Mouse (Mus musculus): Measurements from ENCODE around the gene 4930544D05Rik. TPM values are rescaled to one million over a fixed set of nuclear protein-coding genes. Genes with fewer than 3 reads are reported as not detected.
A peak's percentile ranks its signal among the peaks of the same experiment; 100 is the strongest.

The 4930544D05Rik gene
- polyA plus RNA-seq, 1 experiment from 2014 or later: not detected

DNA sequence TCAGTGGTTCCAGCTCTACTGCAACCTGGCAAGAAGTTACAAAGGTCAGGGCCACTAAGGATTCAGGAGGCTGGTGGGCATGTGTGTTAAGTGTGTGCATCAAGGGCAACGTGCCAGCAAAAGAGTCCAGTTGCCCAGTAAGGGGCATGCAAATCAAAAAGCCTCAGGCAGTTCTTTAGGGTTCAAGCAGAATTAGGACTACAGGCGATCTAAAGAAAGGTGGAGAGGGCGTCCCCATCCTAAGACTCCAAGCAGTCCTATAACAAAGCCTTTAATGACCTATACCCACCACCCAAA is 30.6 kb downstream of the 4930544D05Rik start:
- Histone ChIP-seq H3K4me2 (replicated peaks) (peak overlapping the region; percentile 84), H3K4me1 (peaks cover 39% of the 10 kb centered on the region), H3K9ac (replicated peaks) (peak overlapping the region; percentile 86), H3K27ac (replicated peaks) (peak overlapping the region; percentile 88), H3K36me3 (peaks cover 47% of the 10 kb centered on the region), H3K27me3 (no peaks in the 10 kb centered on the region), H3K4me3 (peak overlapping the region; percentile 68), H3K9me3 (no peaks in the 10 kb centered on the region)
- 0 out of 2 replicates have a peak, but pooled peaks have one; percentile 4 for ATAC-seq (ENCODE audit: low FRiP score, low read depth)
- WGBS: 27% methylated on average over 3 of the region's 3 CpGs

DNA sequence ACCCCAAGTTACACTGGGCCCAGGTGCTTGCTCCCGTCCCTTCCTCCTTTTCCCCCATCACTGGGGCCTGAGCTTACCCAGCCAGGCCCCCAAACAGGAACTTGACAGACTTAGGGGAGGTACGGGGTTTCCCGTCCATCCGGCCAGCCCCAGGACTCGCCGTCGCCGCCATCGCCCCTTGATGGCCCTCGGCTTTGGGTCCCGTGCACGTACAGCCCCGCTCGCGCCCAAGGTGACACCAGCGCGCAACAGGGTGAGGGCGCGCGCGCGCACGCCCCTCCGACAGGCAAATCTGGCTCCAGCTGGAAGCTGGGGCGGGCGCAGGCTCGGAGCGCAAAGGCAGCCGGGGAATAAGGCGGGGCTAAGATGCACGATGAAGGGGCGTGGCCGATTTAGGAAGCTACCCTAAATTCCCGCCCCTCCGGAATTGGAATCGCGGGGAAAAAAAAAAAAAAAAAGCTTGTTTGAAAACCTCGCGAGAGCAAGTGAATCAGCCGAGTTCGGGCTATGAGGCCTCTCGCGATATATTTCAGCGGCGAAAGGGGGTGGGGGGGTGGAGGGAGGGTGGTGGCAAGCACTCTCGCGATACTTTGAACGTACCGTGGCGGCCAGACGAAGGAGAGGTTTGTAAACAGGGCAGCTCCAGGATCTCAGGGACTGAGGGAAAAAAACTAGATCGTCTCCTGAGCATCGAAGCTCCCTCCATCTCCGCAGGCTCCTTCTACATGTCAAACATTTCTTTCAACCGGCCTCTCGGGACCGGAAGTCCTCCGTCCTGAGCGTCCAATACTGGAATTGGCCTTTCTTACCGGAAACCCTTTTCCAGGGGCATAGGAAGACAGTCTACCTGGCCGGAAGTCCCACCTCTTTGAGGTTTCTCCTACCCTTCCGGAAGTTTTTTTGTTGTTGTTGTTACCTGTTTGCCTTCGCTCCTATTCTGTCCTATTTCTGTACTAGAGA is 31.3 kb downstream of the 4930544D05Rik start, which contains the start of the genes Rnf167 and Slc25a11:
TSS of gene Rnf167 (plus strand) at position 545 of the 960 bp plus-strand sequence.
TSS of gene Slc25a11 (minus strand) at position 789 of the 960 bp plus-strand sequence.
- peaks cover 55% of the 10 kb centered on the region for H3K36me3 ChIP-seq
- WGBS: under 1% methylated on average over 61 of the region's 63 CpGs
- peak within 1 kb of the TSS; percentile 86 for H3K9ac ChIP-seq (replicated peaks)
- H3K9me3 ChIP-seq: no peaks in the 10 kb centered on the region
- ATAC-seq (ENCODE audit: low FRiP score, low read depth): peak; percentile 87
- H3K27me3 ChIP-seq: no peaks in the 10 kb centered on the region
- peaks cover 41% of the 10 kb centered on the region for H3K4me1 ChIP-seq
- H3K4me3 ChIP-seq: peak within 1 kb of the TSS; percentile 68
- peak within 1 kb of the TSS; percentile 92 for H3K27ac ChIP-seq (replicated peaks)
- H3K4me2 ChIP-seq (replicated peaks): peak within 1 kb of the TSS; percentile 85

DNA sequence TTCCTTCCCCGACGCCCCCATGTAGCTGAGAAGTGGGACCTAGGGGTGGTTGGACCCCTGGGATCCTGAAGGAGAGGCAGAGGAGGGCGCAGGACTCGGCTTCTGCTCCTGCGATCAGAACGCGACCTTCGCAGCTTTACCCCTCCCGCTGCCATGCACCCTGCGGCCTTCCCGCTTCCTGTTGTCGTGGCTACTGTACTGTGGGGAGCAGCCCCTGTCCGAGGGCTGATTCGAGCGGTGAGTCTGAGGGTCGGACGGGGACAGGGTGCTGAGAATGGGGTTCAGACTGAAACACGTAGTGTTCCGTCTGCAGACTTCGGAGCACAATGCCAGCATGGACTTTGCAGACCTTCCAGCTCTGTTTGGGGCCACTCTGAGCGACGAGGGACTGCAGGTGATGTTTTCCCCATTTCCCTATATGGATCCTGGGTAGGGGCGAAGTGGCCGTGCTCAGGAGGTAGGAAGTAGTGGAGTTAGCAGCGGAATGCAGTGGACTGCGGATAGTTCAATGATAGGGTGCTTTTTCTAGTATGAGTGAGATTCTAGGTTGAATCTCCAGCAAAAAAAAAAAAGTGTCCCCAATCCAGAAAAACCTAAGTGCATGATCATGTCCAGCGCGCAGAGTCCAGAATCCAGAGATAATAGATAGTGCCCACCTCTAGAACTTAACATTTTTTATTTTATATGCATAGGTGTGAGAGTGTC is 32.2 kb downstream of the 4930544D05Rik start:
- Histone ChIP-seq H3K9me3 (no peaks in the 10 kb centered on the region), H3K4me3 (peak overlapping the region; percentile 68), H3K9ac (replicated peaks) (peak overlapping the region; percentile 76), H3K4me1 (peaks cover 50% of the 10 kb centered on the region), H3K27ac (replicated peaks) (peak overlapping the region; percentile 92), H3K27me3 (no peaks in the 10 kb centered on the region), H3K36me3 (peaks cover 63% of the 10 kb centered on the region), H3K4me2 (replicated peaks) (peak overlapping the region; percentile 85)
- ATAC-seq (ENCODE audit: low FRiP score, low read depth): peak; percentile 17
- WGBS: 4% methylated on average over 28 of the region's 28 CpGs

DNA sequence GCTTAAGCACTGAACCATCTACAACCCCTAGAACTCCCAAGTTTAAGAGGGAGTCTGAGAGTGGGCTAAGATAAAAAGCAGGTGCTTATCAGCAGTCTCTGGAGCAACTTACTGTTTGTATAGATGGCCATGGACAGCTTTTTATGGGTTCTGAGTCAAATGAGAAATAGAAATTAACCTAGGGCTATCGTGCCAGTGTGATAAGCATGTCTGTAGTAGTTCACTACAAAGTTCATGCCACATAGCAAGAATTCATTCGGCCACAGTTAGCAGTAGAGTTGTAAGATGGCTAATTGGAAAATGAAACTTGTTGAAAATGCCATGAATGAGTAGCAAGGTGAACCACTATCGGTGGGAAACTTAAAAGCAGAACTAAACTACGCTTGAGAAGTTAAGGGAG is 32.9 kb downstream of the 4930544D05Rik start:
- Histone ChIP-seq H3K4me1 (peaks cover 54% of the 10 kb centered on the region), H3K9me3 (no peaks in the 10 kb centered on the region), H3K4me2 (replicated peaks) (peak overlapping the region; percentile 85), H3K9ac (replicated peaks) (peak overlapping the region; percentile 76; the same call in 1 of the 2 replicates), H3K27me3 (no peaks in the 10 kb centered on the region), H3K27ac (replicated peaks) (no peak overlapping the region), H3K36me3 (peaks cover 60% of the 10 kb centered on the region), H3K4me3 (peak overlapping the region; percentile 68)
- ATAC-seq (ENCODE audit: low FRiP score, low read depth): no peak
- WGBS: 90% methylated on average over 4 of the region's 4 CpGs

DNA sequence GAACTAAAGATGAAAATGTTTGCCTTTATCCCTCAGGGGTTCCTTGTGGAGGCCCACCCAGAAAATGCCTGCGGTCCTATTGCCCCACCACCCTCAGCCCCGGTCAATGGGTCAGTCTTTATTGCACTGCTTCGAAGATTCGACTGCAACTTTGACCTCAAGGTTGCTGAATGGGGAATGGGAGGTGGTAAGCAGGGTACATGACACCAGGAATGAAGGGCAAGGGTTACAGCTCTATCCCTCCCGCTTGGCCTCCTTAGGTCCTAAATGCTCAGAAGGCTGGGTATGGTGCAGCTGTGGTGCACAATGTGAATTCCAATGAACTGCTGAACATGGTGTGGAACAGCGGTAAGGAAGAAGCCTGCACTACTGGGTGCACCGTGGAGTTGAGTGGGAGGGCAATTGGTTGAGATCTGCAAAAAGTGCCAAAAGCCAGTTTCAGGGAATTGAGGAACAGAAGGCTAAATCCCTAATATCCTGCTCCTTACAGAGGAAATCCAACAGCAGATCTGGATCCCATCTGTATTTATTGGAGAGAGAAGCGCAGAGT is 33.6 kb downstream of the 4930544D05Rik start:
- no peak for ATAC-seq (ENCODE audit: low FRiP score, low read depth)
- Histone ChIP-seq H3K36me3 (peaks cover 56% of the 10 kb centered on the region), H3K27me3 (no peaks in the 10 kb centered on the region), H3K9ac (replicated peaks) (no peak overlapping the region), H3K4me2 (replicated peaks) (no peak overlapping the region), H3K4me1 (peaks cover 54% of the 10 kb centered on the region), H3K27ac (replicated peaks) (no peak overlapping the region), H3K4me3 (no peak overlapping the region; the same call in 1 of the 2 replicates), H3K9me3 (no peaks in the 10 kb centered on the region)
- WGBS: 90% methylated on average over 8 of the region's 8 CpGs

DNA sequence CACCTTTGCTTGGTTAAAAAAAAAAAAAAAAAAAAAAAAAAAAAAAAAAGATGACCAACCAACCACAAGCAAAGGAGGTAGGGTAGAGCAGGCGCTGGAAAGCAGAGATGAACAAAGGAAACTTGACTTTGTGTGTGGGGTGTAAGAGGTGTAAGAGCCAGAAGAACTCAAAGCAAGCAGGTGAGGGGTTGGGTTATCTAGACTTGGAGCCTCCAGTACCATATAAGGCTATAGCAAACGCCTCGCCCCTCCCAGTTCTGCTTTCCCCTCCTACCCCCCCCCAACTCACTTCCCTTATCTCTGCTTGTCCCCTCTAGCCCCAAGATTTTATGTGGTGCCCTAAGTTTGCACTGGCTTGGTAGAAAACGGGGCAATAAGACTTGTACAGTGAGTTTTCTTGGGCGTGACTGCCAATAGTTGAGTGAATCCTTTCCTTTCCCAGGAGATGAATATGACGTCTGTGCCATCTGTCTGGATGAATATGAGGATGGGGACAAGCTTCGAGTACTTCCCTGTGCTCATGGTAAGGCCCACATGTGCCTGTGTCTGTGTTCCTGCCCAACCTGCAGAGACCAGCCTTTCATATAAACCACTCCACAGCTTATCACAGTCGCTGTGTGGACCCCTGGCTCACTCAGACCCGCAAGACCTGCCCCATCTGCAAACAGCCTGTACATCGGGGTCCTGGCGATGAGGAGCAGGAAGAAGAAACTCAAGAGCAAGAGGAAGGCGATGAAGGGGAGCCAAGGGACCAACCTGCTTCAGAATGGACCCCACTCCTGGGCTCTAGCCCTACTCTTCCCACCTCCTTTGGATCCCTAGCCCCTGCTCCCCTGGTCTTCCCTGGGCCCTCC is 34.9 kb downstream of the 4930544D05Rik start:
- H3K4me3 ChIP-seq: no peak overlapping the region; the same call in 1 of the 2 replicates
- no peak overlapping the region for H3K4me2 ChIP-seq (replicated peaks)
- ATAC-seq (ENCODE audit: low FRiP score, low read depth): no peak
- H3K4me1 ChIP-seq: peaks cover 49% of the 10 kb centered on the region
- no peaks in the 10 kb centered on the region for H3K27me3 ChIP-seq
- H3K9ac ChIP-seq (replicated peaks): no peak overlapping the region; the same call in 1 of the 2 replicates
- H3K36me3 ChIP-seq: peaks cover 43% of the 10 kb centered on the region
- no peak overlapping the region for H3K27ac ChIP-seq (replicated peaks)
- no peaks in the 10 kb centered on the region for H3K9me3 ChIP-seq
- 87% methylated on average over 12 of the region's 12 CpGs for WGBS

DNA sequence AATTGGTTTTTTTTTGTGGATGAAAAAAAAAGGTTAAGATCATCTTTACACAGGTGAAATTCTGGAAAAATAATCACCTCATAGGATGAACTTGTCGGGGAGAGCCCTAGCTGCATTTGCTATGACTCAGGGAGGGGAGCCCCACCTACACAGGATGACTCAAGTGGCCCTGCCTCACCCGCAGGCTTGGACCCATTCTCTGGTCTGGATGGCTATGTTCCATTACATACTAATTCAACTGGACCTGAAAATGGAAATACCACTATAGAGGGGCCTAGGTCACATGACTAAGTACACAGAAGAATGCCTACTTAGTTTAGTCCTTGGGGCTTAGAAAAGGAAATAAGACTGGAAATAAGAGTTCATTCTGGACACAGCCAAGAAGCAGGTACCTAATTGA is 35.7 kb downstream of the 4930544D05Rik start:
- Histone ChIP-seq H3K9ac (replicated peaks) (no peak overlapping the region; the same call in 1 of the 2 replicates), H3K9me3 (no peaks in the 10 kb centered on the region), H3K27ac (replicated peaks) (no peak overlapping the region), H3K4me1 (peaks cover 49% of the 10 kb centered on the region), H3K4me3 (no peak overlapping the region), H3K27me3 (0 out of 2 replicates have a peak, but pooled peaks cover 2% of the 10 kb centered on the region), H3K4me2 (replicated peaks) (no peak overlapping the region), H3K36me3 (peaks cover 43% of the 10 kb centered on the region)
- 85% methylated on average over 2 of the region's 2 CpGs for WGBS
- ATAC-seq (ENCODE audit: low FRiP score, low read depth): no peak

DNA sequence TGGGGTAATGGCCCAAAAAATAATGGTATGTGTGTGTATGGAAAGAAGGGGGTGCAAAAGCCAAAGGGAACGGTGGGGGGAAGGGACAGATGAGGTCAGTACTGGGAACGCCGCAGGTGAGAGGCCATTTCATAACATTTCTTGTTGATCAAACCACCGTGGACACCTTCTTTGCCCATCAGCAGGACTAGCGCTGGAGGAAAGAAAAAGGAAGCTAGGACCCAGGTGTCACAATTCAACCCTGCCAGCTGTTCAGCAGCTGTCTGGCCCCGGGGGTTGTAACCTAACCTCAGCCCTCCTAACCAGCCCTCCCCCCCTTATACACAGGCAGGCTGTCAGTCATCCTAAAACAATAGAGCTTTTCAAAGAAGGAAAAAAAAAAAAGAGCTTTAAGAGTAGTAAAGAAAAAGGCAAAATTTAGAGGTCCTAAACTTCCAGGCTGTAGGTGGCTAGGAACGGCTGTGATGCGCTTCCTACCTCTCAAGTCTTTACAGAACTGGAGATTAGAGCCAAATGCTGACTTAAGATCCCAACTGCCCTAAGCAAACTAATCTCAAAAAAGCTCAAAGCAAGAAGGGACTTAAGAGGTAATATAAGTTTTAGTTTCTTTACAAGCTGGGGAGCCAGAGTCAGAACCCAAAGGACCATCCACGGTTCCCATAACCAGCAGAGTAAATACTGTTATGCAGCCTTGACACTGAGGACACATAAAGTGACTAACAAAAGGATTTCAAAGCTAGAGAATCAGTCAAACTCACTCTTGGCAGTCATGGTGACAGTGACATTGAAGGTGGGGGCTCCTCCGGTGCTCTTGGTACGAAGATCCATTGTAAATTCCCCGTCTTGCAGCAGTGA is 36.6 kb downstream of the 4930544D05Rik start:
- H3K27ac ChIP-seq (replicated peaks): 0 out of 2 replicates have a peak overlapping the region, but pooled peaks have one; percentile 97

DNA sequence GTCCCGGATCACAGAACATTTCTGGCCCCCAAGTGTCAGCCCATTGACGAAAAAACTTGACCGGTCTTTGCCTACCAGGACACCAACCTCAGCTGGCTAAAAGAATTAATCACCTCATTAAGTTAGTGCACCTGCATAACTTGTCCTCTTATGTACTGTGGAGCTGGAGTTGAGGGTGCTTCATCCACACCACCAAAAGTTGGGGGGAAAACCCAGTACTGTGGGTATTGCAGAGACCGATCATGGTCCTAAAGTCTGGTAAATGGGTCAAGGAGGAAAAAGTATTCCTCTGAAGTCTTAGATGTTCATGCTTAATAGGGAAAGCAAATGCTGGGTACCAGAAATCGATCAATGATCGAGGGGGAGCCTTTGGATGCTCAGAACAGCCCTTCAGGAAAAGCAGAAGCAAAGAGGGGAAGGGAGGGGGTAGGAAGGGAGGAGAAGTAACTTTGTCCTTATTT is 37.3 kb downstream of the 4930544D05Rik start:
- ATAC-seq (ENCODE audit: low FRiP score, low read depth): no peak
- Histone ChIP-seq H3K27ac (replicated peaks) (peak overlapping the region; percentile 97), H3K36me3 (peaks cover 43% of the 10 kb centered on the region), H3K9ac (replicated peaks) (peak overlapping the region; percentile 98), H3K4me3 (peak overlapping the region; percentile 99), H3K9me3 (no peaks in the 10 kb centered on the region), H3K27me3 (peaks cover 8% of the 10 kb centered on the region; the same call in 1 of the 2 replicates), H3K4me2 (replicated peaks) (peak overlapping the region; percentile 94), H3K4me1 (peaks cover 57% of the 10 kb centered on the region)
- 63% methylated on average over 6 of the region's 6 CpGs for WGBS

More for the DNA sequence above, 36.6 kb downstream of the 4930544D05Rik start:
- H3K4me1 ChIP-seq: peaks cover 57% of the 10 kb centered on the region
- peaks cover 8% of the 10 kb centered on the region; the same call in 1 of the 2 replicates for H3K27me3 ChIP-seq
- ATAC-seq (ENCODE audit: low FRiP score, low read depth): no peak
- no peaks in the 10 kb centered on the region for H3K9me3 ChIP-seq
- 76% methylated on average over 12 of the region's 12 CpGs for WGBS
- H3K4me3 ChIP-seq: peak overlapping the region; percentile 99
- H3K36me3 ChIP-seq: peaks cover 43% of the 10 kb centered on the region
- peak overlapping the region; percentile 94 for H3K4me2 ChIP-seq (replicated peaks)
- H3K9ac ChIP-seq (replicated peaks): peak overlapping the region; percentile 98

All from midbrain, embryonic 12.5 days (tissue).